Mouse (Mus musculus) liver, embryonic 12.5 days (tissue): ENCODE data around the gene Pemt. TPM values are rescaled to one million over a fixed set of nuclear protein-coding genes. Genes with fewer than 3 reads are reported as not detected.

Source experiments
- ATAC-seq: fragments of 200-750 bp; cut with Nextera tagmentation; 2 replicates; pipeline ENCODE4 v1.8.0; 2017; ENCODE audit warnings: moderate number of reproducible peaks, mild to moderate bottlenecking, moderate library complexity
- H3K27ac ChIP-seq: fragments of 300-500 bp; sonication (generic); 2 replicates; pipeline ENCODE4 v1.5.1; 2016; ENCODE audit warnings: mild to moderate bottlenecking
- H3K27me3 ChIP-seq: fragments of 300-500 bp; sonication (generic); replicated peaks from 2 replicates; pipeline ENCODE4 v1.6.1; 2016; ENCODE audit warnings: mild to moderate bottlenecking, moderate library complexity
- H3K36me3 ChIP-seq: fragments of 300-500 bp; sonication (generic); 2 replicates; pipeline ENCODE4 v1.6.1; 2016; ENCODE audit warnings: mild to moderate bottlenecking, moderate library complexity
- H3K4me1 ChIP-seq: fragments of 300-500 bp; sonication (generic); 2 replicates; pipeline ENCODE4 v1.6.1; 2016
- H3K4me2 ChIP-seq: fragments of 300-500 bp; sonication (generic); 2 replicates; pipeline ENCODE4 v1.6.1; 2016; ENCODE audit warnings: mild to moderate bottlenecking, moderate library complexity
- H3K4me3 ChIP-seq: fragments of 300-500 bp; sonication (generic); 2 replicates; pipeline ENCODE4 v1.5.1; 2016; ENCODE audit warnings: mild to moderate bottlenecking, moderate library complexity
- H3K9ac ChIP-seq: fragments of 300-500 bp; sonication (generic); 2 replicates; pipeline ENCODE4 v1.6.1; 2016; ENCODE audit warnings: mild to moderate bottlenecking, moderate library complexity
- H3K9me3 ChIP-seq: fragments of 300-500 bp; sonication (generic); replicated peaks from 2 replicates; pipeline ENCODE4 v1.6.1; 2016; ENCODE audit warnings: mild to moderate bottlenecking, moderate library complexity
- WGBS: fragments of 180-500 bp; shearing (Covaris S2); methylation state at CpG from one replicate; pipeline ENCODE4 v1.1.7; 2016; ENCODE audit not compliant: insufficient replicate concordance; 5-methylcytosine and 5-hydroxymethylcytosine counted together
- polyA plus RNA-seq: library from polyadenylated mRNA; unstranded; fragments of >200 nt; fragmentation: Nextera tagmentation; extraction: Ambion mirVana; gene quantifications from 2 replicates; pipeline ENCODE4 v1.2.1, GENCODE M21; 2016

Pemt gene
- polyA plus RNA-seq, 1 experiment from 2014 or later: 7.3 TPM

DNA sequence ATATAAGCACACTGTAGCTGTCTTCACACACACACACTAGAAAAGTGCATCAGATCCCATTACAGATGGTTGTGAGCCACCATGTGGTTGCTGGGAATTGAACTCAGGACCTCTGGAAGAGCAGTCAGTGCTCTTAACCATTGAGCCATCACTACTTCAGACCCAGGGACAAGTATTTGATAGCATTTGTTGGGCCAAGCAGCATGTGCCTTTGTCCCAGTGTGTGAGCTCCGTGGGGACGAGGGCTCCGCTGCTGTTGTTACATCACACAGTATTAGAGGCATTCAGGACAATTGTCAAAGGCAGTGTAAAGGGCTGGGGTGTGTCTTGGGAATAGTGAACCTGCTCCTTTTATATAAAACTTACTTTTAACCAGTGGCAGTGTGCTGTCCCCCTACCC is 109.3 kb downstream of the Pemt start:
- no peak overlapping the region for H3K9ac ChIP-seq
- no peaks in the 10 kb centered on the region for H3K36me3 ChIP-seq
- no peak overlapping the region for H3K4me3 ChIP-seq
- no peak overlapping the region for H3K4me2 ChIP-seq
- H3K27me3 ChIP-seq: peaks cover 10% of the 10 kb centered on the region; the same call in 1 of the 2 replicates
- peaks cover 28% of the 10 kb centered on the region for H3K4me1 ChIP-seq
- H3K27ac ChIP-seq: no peak overlapping the region
- no peak for ATAC-seq
- WGBS: 91% methylated on average over 3 of the region's 3 CpGs
- H3K9me3 ChIP-seq: no peaks in the 10 kb centered on the region

DNA sequence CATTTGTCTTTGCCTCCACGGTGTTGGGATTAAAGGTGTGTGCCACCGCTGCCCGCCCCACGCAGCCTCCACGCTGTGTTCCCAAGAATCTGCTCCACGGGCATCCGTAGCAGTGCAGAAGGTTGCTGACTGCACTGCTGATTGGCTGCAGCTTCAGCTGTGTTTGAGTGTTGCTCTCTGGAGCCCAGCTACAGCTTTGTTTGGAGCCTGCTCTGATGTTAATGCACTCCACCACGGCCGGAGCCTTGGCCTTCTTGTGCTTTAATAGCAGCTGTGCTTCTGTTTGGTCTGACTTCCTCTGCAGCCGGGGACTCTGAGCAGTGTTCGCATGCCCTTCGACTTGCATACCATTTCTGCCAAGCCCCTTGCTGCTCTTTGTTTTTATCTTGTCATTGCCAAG is 112.3 kb downstream of the Pemt start:
- Histone ChIP-seq H3K27me3 (peaks cover 17% of the 10 kb centered on the region; the same call in 1 of the 2 replicates), H3K4me2 (no peak overlapping the region), H3K4me1 (0 out of 2 replicates have a peak, but pooled peaks cover 5% of the 10 kb centered on the region), H3K4me3 (no peak overlapping the region), H3K27ac (no peak overlapping the region), H3K9me3 (no peaks in the 10 kb centered on the region), H3K36me3 (no peaks in the 10 kb centered on the region), H3K9ac (no peak overlapping the region)
- no peak for ATAC-seq
- 62% methylated on average over 12 of the region's 12 CpGs for WGBS

DNA sequence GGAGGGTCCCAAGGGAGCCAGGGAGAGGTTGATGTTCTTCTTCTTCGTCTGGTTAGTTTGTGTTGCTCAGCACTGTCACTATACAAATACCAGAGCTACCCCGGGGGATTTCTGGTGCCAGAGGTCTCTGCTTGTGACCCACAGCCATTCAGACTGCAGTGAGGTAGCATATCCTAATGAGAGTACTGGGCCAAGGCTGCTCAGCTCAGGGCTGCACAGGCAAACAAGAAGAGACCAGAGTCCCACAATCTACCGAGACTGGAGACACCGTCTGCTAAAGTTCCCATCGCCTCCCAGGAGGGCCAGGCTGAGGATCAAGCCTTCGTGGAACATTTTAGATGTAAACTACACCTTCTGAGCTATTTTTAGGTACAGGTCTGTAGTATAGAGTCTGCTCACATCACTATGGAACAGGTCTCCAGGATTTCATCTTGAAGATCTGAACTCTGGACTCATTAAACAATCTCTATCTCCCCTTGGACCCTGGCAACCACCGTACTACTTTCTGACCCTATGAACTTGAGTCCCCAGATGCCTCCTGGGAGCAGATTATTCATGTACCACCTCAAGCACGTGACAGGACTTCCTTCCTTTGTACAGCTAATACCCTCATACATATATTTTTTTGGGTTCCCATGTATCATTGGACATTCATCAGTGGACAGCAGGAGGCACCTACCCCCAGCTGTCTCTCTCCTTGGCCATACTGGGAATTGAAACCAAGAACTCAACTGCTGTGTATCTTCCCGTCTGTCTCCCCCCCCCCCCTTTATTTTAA is 113.5 kb downstream of the Pemt start:
- H3K4me3 ChIP-seq: no peak overlapping the region
- no peaks in the 10 kb centered on the region for H3K9me3 ChIP-seq
- H3K4me1 ChIP-seq: 0 out of 2 replicates have a peak, but pooled peaks cover 3% of the 10 kb centered on the region
- ATAC-seq: no peak
- no peak overlapping the region for H3K4me2 ChIP-seq
- WGBS: 55% methylated on average over 9 of the region's 9 CpGs
- H3K27me3 ChIP-seq: peaks cover 17% of the 10 kb centered on the region; the same call in 1 of the 2 replicates
- no peaks in the 10 kb centered on the region for H3K36me3 ChIP-seq
- H3K9ac ChIP-seq: no peak overlapping the region
- no peak overlapping the region for H3K27ac ChIP-seq

DNA sequence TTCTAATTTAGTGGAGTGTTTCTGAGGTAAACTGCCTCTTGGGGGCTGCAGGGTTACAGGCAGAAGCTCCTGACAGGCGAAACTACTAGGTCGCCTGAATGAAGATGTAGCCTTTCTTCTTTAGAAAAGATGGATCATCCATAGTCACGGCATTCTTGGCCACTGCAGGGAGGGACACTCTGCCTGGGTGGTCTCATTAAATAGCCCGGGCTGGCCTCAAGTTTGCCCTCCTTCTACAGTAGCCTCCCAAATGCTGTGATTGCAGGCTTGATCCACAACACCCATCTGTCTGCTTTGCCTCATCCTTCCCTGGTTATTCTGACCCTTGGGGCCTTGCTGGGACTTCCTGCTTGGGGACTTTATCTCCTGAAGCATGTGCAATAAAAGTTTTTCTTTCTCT is 116.3 kb downstream of the Pemt start:
- Histone ChIP-seq H3K27ac (no peak overlapping the region), H3K36me3 (no peaks in the 10 kb centered on the region), H3K9me3 (no peaks in the 10 kb centered on the region), H3K4me1 (no peaks in the 10 kb centered on the region), H3K9ac (no peak overlapping the region), H3K4me2 (no peak overlapping the region), H3K27me3 (peaks cover 17% of the 10 kb centered on the region; the same call in 1 of the 2 replicates), H3K4me3 (no peak overlapping the region)
- WGBS: 67% methylated on average over 4 of the region's 4 CpGs
- no peak for ATAC-seq

DNA sequence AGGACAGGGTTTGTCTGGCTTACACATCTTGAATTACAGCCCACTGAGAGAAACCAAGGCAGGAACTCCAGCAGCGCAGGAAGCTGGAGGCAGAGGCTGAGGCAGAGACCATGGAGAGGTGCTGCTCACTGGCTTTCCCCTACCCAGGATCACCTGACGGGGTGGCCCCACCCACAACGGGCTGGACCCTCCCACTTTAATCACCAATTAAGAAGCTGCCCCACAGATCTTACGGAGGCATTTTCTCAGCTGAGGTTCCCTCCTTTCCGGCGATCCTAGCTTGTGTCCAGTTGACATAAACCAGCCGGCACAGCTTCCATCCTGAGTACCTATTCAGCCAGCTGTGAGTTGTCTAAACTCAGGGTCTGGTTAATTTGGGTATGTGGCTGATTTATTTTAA is 125.0 kb downstream of the Pemt start:
- Histone ChIP-seq H3K27me3 (no peaks in the 10 kb centered on the region), H3K9ac (no peak overlapping the region), H3K4me1 (peaks cover 47% of the 10 kb centered on the region), H3K4me2 (peak overlapping the region; percentile 47), H3K36me3 (no peaks in the 10 kb centered on the region), H3K9me3 (no peaks in the 10 kb centered on the region), H3K4me3 (no peak overlapping the region), H3K27ac (no peak overlapping the region)
- ATAC-seq: peak; percentile 56; the same call in 1 of the 2 replicates
- 43% methylated on average over 7 of the region's 7 CpGs for WGBS

Other genes starting within 250 kb of the Pemt start
- 15.9 and 19.8 TPM in 2 replicates for gene Flcn, start 236.5 kb downstream of the Pemt start, polyA plus RNA-seq
- 16.4 and 18.6 TPM in 2 replicates for gene Nt5m, start 207.0 kb downstream of the Pemt start, polyA plus RNA-seq
- gene Cops3, start 206.7 kb downstream of the Pemt start, polyA plus RNA-seq: 141 and 149 TPM in 2 replicates
- gene Med9, start 98.3 kb downstream of the Pemt start, polyA plus RNA-seq: 29.5 and 30.1 TPM in 2 replicates
- 0.97 and 1.2 TPM in 2 replicates for gene Rasd1, start 81.5 kb downstream of the Pemt start, polyA plus RNA-seq
- gene Rai1, start 58.5 kb upstream of the Pemt start, polyA plus RNA-seq: 11.3 and 11.6 TPM in 2 replicates
- 45.7 and 50.9 TPM in 2 replicates for gene Srebf1, start 176.1 kb upstream of the Pemt start, polyA plus RNA-seq